Mouse (Mus musculus) intestine, embryonic 15.5 days (tissue): ENCODE measurements around the gene Gfod1. TPM values are rescaled to one million over a fixed set of nuclear protein-coding genes. Genes with fewer than 3 reads are reported as not detected.

Source experiments
- ATAC-seq: fragments of 200-750 bp; cut with Nextera tagmentation; 2 replicates; pipeline ENCODE4 v1.8.0; 2017; ENCODE audit warnings: moderate TSS enrichment, moderate library complexity
- H3K27ac ChIP-seq: fragments of 300-500 bp; sonication (generic); 2 replicates; pipeline ENCODE4 v1.5.1; 2015; ENCODE audit warnings: mild to moderate bottlenecking, inconsistent platforms
- H3K27me3 ChIP-seq: fragments of 300-500 bp; sonication (generic); replicated peaks from 2 replicates; pipeline ENCODE4 v1.6.1; 2015; ENCODE audit warnings: inconsistent platforms
- H3K36me3 ChIP-seq: fragments of 300-500 bp; sonication (generic); 2 replicates; pipeline ENCODE4 v1.6.1; 2015; ENCODE audit warnings: inconsistent platforms
- H3K4me1 ChIP-seq: fragments of 300-500 bp; sonication (generic); replicated peaks from 2 replicates; pipeline ENCODE4 v1.6.1; 2015; ENCODE audit warnings: inconsistent platforms
- H3K4me2 ChIP-seq: fragments of 300-500 bp; sonication (generic); replicated peaks from 2 replicates; pipeline ENCODE4 v1.6.1; 2015; ENCODE audit warnings: mild to moderate bottlenecking, inconsistent platforms
- H3K4me3 ChIP-seq: fragments of 300-500 bp; sonication (generic); replicated peaks from 2 replicates; pipeline ENCODE4 v1.5.1; 2015; ENCODE audit warnings: inconsistent platforms
- H3K9ac ChIP-seq: fragments of 300-500 bp; sonication (generic); 2 replicates; pipeline ENCODE4 v1.6.1; 2015; ENCODE audit warnings: inconsistent platforms
- H3K9me3 ChIP-seq: fragments of 300-500 bp; sonication (generic); 2 replicates; pipeline ENCODE4 v1.6.1; 2016; ENCODE audit warnings: inconsistent platforms
- WGBS: fragments of 180-500 bp; shearing (Covaris S2); methylation state at CpG from one replicate; pipeline ENCODE4 v1.1.7; 2015; 5-methylcytosine and 5-hydroxymethylcytosine counted together
- polyA plus RNA-seq: library from polyadenylated mRNA; unstranded; fragments of >200 nt; fragmentation: Nextera tagmentation; extraction: Ambion mirVana; gene quantifications from 2 replicates; pipeline ENCODE4 v1.2.1, GENCODE M21; 2015

Gene Gfod1
- polyA plus RNA-seq, 1 experiment from 2014 or later = 0.33 TPM

DNA sequence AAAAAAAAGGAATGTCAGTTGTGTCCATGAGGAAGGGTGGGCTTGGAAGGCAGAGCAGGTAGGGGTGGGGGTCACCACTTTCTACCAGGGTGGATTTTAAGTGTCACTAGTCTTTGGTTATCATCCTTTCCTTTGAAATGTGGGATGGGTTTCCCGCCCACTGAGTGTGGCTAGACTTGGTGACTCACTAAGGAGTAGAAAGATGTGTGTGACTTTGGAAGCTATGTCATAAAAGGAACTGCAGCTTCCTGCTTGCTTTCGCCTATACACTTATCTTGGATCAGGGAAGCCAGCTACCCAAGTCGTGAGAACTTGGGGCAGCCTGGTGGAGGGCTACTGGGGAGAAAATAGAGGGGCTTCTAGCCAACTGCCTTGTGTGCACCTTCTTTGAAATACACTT is 15.4 kb upstream of the Gfod1 start:
- Histone ChIP-seq H3K9ac (no peak overlapping the region), H3K4me1 (no peaks in the 10 kb centered on the region), H3K9me3 (no peaks in the 10 kb centered on the region), H3K27ac (no peak overlapping the region), H3K4me2 (no peak overlapping the region), H3K27me3 (no peaks in the 10 kb centered on the region), H3K36me3 (no peaks in the 10 kb centered on the region), H3K4me3 (no peak overlapping the region)
- no peak for ATAC-seq
- WGBS = 76% methylated on average over 3 of the region's 3 CpGs

DNA sequence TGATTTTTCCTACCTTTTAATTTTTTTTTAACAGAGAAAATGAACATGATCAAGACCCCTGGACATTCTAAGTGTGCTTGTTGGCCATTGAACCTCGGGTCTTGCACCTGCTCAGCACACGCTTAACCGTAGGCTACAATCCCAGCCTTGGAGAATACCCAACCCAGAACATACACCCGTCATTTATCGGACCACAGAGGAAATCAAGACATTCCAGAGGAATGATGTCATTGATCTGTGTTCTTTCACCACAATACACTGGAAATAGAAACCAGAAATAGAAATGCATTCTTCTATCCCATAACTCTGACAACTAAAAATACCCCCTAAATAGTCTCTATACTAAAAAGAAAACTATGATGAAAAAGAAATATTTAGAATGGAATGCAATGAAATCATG is 13.4 kb upstream of the Gfod1 start:
- H3K4me3 ChIP-seq = no peak overlapping the region
- WGBS = 36% methylated on average over 5 of the region's 5 CpGs
- no peak overlapping the region for H3K27ac ChIP-seq
- H3K9me3 ChIP-seq = no peaks in the 10 kb centered on the region
- H3K4me1 ChIP-seq = no peaks in the 10 kb centered on the region
- no peaks in the 10 kb centered on the region for H3K27me3 ChIP-seq
- H3K4me2 ChIP-seq = no peak overlapping the region
- H3K36me3 ChIP-seq = no peaks in the 10 kb centered on the region
- no peak for ATAC-seq
- H3K9ac ChIP-seq = no peak overlapping the region

DNA sequence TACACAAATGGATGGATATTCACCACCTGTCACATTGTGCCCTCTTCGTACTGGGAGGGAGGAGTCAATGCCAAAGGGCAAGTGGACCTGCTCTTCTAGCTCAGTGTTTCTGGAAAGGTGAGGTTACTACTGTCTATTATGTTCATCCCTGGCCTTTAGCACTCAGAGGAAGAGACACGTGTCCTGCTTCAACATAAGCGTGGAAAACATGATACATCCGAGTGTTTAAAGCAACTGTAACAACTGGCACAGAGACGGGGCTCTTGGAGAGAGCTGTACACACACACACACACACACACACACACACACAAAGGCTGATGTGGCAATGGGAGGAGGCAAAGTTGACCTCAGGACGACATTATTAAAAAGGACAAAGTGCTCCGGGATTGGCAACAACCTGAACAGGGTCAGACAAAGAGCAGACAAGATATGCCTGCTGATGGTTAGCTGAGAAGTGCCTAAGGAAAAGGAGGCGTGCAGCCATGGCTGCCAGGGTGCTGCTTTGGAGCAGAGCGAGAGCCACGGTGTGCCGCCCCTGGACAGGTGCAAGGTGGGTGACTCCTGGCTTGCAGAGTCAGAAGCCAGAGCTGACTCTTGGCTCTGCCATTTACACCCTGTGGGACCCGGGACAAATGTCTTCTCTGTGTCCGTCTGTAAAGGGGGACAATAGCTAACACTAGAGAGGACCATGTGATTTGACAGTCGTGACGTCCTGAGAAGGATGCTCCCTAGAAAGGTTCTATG is 1.4 kb upstream of the Gfod1 start:
- H3K4me2 ChIP-seq = no peak overlapping the region
- H3K36me3 ChIP-seq = no peaks in the 10 kb centered on the region
- no peak overlapping the region for H3K4me3 ChIP-seq
- peaks cover 13% of the 10 kb centered on the region for H3K4me1 ChIP-seq
- ATAC-seq = no peak
- 81% methylated on average over 15 of the region's 15 CpGs for WGBS
- peaks cover 20% of the 10 kb centered on the region for H3K27me3 ChIP-seq
- H3K9me3 ChIP-seq = no peaks in the 10 kb centered on the region
- H3K9ac ChIP-seq = no peak overlapping the region
- H3K27ac ChIP-seq = no peak overlapping the region

DNA sequence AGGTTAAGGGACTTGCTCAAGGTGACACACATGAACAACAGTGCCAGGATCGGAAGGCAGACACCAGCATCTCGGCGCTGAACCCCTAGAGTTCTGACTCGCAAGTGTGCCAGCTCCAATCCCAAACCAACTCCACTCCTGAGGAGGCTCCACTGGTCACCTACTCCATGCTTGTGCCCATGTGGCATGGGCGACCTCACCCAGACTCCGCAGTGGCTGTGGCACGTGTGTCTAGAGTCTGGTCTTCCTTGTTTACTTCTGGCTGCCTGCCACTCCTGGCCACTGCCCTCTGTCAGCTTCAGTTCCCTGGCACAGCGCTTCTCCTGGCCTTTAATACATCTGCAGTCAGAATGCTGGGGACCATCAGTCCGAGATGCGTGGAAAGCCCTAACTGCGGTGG is 728 bp upstream of the Gfod1 start:
- WGBS = 23% methylated on average over 11 of the region's 11 CpGs
- no peak overlapping the region for H3K27ac ChIP-seq

DNA sequence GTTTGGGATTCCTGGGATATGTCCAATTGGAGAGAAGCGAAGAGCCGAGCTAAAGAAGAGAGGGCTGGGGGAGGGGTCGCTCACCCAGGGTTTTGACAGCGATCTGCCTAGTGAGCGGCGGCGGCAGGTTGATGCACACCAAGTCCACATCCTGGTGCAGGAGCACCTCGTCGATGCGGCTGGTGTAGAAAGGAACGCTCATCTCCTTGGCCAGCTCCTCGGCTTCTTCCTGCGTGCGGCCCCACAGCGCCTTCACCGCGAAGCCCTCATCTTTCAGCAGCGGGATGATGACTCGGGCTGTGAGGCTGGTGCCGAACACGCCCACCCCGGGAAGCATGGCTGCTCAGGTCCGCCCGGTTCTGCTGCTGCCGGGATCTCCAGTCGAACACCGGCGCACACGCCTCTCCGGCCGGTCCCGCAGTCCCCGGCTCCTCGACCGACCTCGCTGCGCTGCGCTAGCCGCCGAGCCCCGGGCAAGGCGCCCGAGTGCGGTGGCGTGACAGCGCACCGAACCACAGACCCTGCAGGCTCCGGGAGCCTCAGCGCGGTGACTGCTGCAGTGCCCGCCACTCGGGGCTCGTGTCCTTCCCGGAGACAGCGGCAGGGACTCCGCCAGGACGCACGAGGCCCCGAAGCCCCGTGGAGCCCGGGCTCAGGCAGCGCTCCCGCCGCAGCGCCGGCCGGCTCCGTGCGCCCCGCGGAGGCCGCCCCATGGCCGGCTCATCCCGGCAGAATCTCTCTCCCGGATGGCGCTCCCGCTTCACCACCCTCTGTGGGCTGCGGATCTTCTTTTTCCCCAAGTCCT is 609 bp downstream of the Gfod1 start:
- under 1% methylated on average over 78 of the region's 78 CpGs for WGBS

More for the DNA sequence above, 728 bp upstream of the Gfod1 start:
- peak overlapping the region; percentile 29; the same call in 1 of the 2 replicates for H3K9ac ChIP-seq
- H3K4me2 ChIP-seq = peak overlapping the region; percentile 97
- ATAC-seq = peak; percentile 11; the same call in 1 of the 2 replicates
- H3K9me3 ChIP-seq = no peaks in the 10 kb centered on the region
- peaks cover 13% of the 10 kb centered on the region for H3K4me1 ChIP-seq
- H3K4me3 ChIP-seq = peak overlapping the region; percentile 59
- peaks cover 26% of the 10 kb centered on the region for H3K27me3 ChIP-seq
- no peaks in the 10 kb centered on the region for H3K36me3 ChIP-seq

DNA sequence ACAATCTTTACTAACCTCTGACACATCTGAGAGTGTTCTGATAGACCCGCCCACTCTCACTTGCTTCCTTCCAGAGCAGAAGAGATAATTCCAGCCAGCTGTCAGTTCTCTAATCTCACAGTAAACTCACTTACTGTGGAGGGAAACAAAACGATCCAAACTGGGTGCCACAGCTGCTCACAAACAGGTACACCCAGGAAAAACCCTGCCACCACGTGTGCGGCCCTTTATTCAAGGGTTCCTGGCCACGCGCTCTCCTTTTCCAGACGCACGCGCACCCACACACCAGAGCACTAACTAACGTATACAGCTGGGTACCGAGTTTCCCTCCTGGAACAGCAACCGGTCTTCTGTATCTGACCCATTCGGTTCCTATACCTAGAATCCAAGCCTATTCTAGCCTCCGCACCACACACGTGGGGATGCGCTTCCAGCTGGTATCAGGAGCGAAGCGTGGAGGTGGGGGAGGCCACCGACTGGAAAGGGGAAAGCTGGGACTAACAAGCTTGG is 1.3 kb downstream of the Gfod1 start:
- H3K9ac ChIP-seq = peak overlapping the region; percentile 65
- peaks cover 26% of the 10 kb centered on the region for H3K27me3 ChIP-seq
- H3K4me3 ChIP-seq = peak overlapping the region; percentile 59
- H3K4me1 ChIP-seq = peaks cover 13% of the 10 kb centered on the region
- no peak for ATAC-seq
- 2% methylated on average over 19 of the region's 19 CpGs for WGBS
- H3K36me3 ChIP-seq = no peaks in the 10 kb centered on the region
- H3K27ac ChIP-seq = no peak overlapping the region
- H3K4me2 ChIP-seq = peak overlapping the region; percentile 97
- H3K9me3 ChIP-seq = no peaks in the 10 kb centered on the region

More for the DNA sequence above, 609 bp downstream of the Gfod1 start:
- no peaks in the 10 kb centered on the region for H3K36me3 ChIP-seq
- peaks cover 13% of the 10 kb centered on the region for H3K4me1 ChIP-seq
- H3K4me2 ChIP-seq = peak overlapping the region; percentile 97
- peaks cover 26% of the 10 kb centered on the region for H3K27me3 ChIP-seq
- ATAC-seq = peak; percentile 44
- H3K9ac ChIP-seq = peak overlapping the region; percentile 65
- peak overlapping the region; percentile 59 for H3K4me3 ChIP-seq
- H3K27ac ChIP-seq = peak overlapping the region; percentile 81
- H3K9me3 ChIP-seq = no peaks in the 10 kb centered on the region

DNA sequence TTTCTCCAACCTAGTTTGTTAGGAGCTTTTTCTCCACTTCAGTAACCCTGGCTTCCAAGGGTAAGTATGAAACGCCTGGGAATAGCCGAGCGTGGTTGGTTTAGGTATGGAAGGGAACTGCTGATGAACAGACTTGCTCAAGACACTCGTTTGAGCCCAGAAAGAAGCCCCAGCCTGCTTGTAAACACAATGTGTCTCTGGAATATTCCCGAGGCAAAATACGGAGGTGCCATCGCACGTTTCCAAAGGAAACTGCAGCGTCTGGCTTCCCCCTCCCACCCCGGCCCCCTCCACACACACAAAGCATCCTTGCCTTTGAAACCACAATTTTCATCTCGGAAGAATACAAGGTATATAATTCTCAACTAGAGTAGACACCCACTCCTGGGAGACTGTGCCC is 1.7 kb downstream of the Gfod1 start:
- 9% methylated on average over 11 of the region's 11 CpGs for WGBS
- no peak for ATAC-seq
- H3K27me3 ChIP-seq = peaks cover 26% of the 10 kb centered on the region
- no peak overlapping the region for H3K9ac ChIP-seq
- H3K4me2 ChIP-seq = peak overlapping the region; percentile 97
- peak overlapping the region; percentile 59 for H3K4me3 ChIP-seq
- no peaks in the 10 kb centered on the region for H3K9me3 ChIP-seq
- H3K36me3 ChIP-seq = no peaks in the 10 kb centered on the region
- no peak overlapping the region for H3K27ac ChIP-seq
- H3K4me1 ChIP-seq = peaks cover 13% of the 10 kb centered on the region

DNA sequence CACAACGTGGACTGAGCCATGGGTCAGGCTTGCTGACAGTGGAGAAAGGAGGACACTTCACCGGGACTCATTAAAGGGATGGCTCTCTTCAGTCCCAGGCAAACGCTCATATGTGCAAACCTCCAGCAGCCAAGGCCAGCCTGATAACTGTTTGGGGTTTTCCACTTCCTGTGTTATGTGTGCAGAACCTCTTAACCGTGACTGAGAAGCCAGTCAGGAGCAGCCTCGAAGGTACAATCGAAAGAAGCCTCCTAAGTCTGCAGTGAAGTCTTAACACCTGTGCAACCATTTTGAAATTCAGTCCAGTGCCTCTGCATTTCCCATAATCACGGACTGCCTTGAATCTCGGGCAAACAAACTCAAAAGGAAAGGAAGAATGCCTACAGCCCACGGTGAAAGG is 3.1 kb downstream of the Gfod1 start:
- no peaks in the 10 kb centered on the region for H3K9me3 ChIP-seq
- no peaks in the 10 kb centered on the region for H3K36me3 ChIP-seq
- H3K27me3 ChIP-seq = peaks cover 26% of the 10 kb centered on the region
- H3K4me2 ChIP-seq = peak overlapping the region; percentile 14; the same call in 1 of the 2 replicates
- WGBS = 42% methylated on average over 9 of the region's 9 CpGs
- no peak overlapping the region for H3K27ac ChIP-seq
- H3K4me3 ChIP-seq = no peak overlapping the region
- no peak for ATAC-seq
- H3K9ac ChIP-seq = no peak overlapping the region
- H3K4me1 ChIP-seq = peaks cover 13% of the 10 kb centered on the region

DNA sequence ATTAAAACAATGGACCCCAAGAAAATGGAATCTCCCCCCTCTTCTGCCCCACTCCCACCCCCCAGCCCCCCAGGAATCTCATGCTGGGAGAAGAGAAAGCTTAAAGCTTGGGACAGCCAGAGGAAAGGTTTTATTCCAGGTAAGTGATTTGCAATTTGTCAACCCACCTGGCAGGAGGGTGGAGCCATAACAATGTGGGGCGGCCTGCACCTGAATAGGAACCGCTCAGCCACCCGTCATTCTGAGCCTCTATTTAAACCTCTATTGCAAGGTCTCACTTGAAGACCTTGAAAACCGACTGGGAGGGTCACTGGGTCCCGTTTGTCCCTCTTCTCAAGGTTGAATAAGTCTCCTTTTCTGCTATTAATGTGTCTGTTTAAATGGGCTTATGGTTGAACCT is 3.6 kb downstream of the Gfod1 start:
- no peak for ATAC-seq
- no peaks in the 10 kb centered on the region for H3K36me3 ChIP-seq

DNA sequence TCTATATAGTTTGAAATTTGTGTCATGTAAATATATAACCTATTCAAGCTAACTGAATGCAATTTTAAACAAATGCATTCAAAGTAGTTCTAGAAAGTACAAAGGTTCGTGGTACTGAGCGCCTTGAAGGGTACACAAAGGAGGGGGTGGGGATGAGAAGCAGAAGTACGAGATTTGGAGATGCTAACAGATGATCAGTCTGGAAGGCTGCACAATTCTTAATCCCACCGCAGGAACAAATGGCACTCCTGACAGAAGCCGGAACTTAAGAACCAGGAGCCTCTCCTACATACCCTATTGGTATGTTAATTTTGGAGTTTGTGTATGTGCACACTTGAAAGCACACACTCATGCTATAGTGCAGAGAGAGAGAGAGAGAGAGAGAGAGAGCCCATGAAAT is 4.8 kb downstream of the Gfod1 start:
- no peak overlapping the region for H3K4me2 ChIP-seq
- ATAC-seq = no peak
- H3K4me1 ChIP-seq = peaks cover 13% of the 10 kb centered on the region
- H3K4me3 ChIP-seq = no peak overlapping the region
- WGBS = 67% methylated on average over 5 of the region's 5 CpGs
- no peak overlapping the region for H3K9ac ChIP-seq
- H3K9me3 ChIP-seq = no peaks in the 10 kb centered on the region
- peaks cover 26% of the 10 kb centered on the region for H3K27me3 ChIP-seq
- no peak overlapping the region for H3K27ac ChIP-seq
- H3K36me3 ChIP-seq = no peaks in the 10 kb centered on the region

More for the DNA sequence above, 3.6 kb downstream of the Gfod1 start:
- WGBS = 30% methylated on average over 5 of the region's 5 CpGs
- Histone ChIP-seq H3K9me3 (no peaks in the 10 kb centered on the region), H3K9ac (no peak overlapping the region), H3K27ac (no peak overlapping the region), H3K4me1 (peaks cover 13% of the 10 kb centered on the region), H3K4me2 (no peak overlapping the region), H3K4me3 (no peak overlapping the region), H3K27me3 (peaks cover 26% of the 10 kb centered on the region)

DNA sequence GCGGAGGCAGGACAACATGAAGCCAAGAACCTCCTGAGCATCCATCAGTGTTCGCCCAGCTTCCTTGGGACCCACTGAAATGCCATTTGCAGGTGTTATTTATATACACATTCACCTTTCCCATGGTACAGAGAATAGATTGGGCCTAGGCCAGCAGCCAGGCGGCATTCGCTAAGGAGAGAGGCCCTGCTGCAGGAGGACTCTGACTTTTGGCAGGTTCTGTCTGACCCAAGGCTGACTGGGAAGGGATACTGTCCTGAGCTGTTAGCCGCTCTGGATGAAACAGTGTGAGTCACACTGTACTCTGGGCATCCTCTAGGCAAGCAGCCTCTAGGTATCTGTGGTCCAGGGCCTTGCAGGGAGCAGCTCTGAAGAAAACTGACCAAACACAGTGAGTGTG is 6.4 kb downstream of the Gfod1 start:
- Histone ChIP-seq H3K36me3 (no peaks in the 10 kb centered on the region), H3K4me1 (peaks cover 5% of the 10 kb centered on the region), H3K27me3 (peaks cover 22% of the 10 kb centered on the region), H3K9ac (no peak overlapping the region), H3K4me3 (no peak overlapping the region), H3K9me3 (no peaks in the 10 kb centered on the region), H3K4me2 (no peak overlapping the region), H3K27ac (no peak overlapping the region)
- WGBS = 92% methylated on average over 5 of the region's 5 CpGs
- no peak for ATAC-seq

DNA sequence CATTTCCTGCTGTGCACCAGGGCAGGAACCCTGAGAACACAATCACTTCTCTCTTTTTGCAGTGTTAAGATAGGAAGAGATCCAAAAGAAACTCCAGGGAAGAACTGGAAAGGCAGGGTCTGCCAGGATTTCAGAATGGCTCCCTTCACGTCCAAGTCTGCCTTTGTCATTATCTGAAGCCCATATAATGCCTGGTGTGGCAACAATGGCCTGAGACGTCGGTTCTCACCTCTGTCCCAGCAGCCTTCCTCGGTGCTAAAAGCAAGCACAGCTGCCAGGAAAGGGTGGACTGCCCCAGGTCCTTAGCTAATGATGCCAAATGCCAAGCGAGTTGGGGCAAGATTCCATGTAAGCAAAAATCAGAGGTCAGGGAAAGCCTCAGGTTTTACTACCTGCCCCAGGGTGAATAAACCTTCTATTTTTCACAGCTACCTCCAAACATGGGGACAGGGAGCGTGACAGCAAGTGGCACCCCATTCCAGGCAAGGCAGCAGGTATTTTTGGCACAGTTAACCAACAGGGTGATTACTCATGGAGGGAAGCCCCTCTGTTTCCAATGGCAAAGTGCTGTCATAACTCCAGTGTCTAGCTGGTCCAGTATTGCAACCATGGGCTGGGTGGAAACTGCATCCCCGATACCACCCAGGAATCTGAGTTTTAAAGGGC is 7.7 kb downstream of the Gfod1 start:
- Histone ChIP-seq H3K27ac (no peak overlapping the region), H3K9ac (no peak overlapping the region), H3K36me3 (no peaks in the 10 kb centered on the region), H3K9me3 (no peaks in the 10 kb centered on the region), H3K4me3 (no peak overlapping the region), H3K4me2 (no peak overlapping the region), H3K4me1 (no peaks in the 10 kb centered on the region), H3K27me3 (peaks cover 15% of the 10 kb centered on the region)
- WGBS = 68% methylated on average over 7 of the region's 7 CpGs
- no peak for ATAC-seq
